Mouse (Mus musculus): ENCODE measurements at regions not wholly inside any gene's neighbourhood (a gene's known extent, or its start where the extent isn't known, plus 50 kb on each side); places are given as distances from the start of the nearest gene placed in this dataset.
"Not testable (repeated sequence)": the region's sequence is repeated elsewhere in the genome, so short reads cannot be mapped to it uniquely, and the experiment has no call there.

DNA sequence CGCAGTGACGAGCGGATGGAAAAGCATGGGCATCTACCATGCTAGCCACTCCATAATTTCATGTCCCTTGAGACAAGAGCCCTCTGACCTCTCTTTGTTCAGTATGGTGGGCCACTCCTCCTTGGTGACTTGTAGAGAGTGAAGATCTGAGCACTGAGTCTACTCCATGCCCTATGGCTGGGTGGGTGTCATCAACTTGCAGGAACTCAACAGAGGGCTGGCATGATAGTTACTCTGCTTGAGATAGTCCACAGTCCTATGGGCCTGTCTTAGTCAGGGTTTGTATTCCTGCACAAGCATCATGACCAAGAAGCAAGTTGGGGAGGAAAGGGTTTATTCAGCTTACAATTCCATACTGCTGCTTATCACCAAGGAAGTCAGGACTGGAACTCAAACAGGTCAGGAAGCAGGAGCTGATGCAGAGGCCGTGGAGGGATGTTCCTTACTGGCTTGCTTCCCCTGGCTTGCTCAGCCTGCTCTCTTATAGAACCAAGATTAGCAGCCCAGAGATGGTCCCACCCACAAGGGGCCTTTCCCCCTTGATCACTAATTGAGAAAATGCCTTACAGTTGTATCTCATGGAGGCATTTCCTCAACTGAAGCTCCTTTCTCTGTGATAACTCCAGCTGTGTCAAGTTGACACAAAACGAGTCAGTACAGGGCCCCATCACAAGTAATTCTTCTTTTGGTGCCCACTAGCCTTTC lies 52.6 kb upstream of the Cdyl start:
- not testable (repeated sequence) for DNase-seq

DNA sequence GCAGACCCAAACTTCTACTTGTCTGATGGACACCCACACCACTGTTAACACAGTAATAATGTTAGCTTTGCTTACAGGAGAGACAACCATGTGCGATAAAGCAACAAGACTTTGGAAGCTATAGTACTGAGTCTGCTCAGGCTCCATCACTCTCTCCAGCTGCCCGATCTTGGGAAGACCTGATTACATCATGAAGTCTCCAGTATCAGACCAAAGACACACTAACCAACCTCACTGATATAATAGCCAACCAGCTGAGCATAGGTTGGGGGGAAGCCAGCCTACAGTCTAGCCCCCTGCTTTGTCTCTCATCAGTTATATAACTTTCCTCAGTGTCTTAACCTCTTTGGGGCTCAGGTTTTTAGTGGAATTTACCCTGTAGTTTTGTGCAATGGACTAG lies 51.9 kb upstream of the Cdyl start:
- no peak for DNase-seq
